Mouse (Mus musculus) monocyte, adult 2 months (primary cell): ENCODE measurements around the gene Pbx3.

ENCODE experiments used
- DNase-seq, 2 experiments: peaks; one replicate each; pipeline ENCODE4 v3.0.0; 2022; ENCODE audit warnings: low spot score in 2 of 2, low read depth in 1 of 2

Gene Pbx3

GRCm38 (mm10) chr2:34372305-34373301 is at the start of gene Pbx3:
Gene Pbx3 (minus strand): TSS chr2:34373142.
- peak; percentile 82 to 93 for DNase-seq

DNA sequence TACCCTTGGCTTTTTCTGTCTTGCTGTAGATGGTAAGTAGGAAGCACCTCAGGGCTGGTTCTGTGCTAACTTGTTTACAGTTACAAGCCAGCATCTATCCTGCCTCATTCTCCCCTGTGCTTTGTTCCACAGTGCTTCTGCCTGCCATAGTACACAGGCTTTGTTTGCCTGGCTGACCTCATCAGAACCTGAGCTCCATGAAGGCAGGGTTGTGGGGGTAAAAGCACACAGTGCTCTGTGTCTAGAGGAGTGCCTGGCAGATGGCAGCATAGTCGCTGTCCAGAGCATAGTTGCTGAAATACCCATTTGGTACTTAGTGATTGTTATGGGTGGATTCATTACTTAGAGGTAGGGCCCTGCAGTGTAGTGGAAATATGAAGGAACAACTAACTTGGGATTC is 47.3 kb upstream of the Pbx3 start:
- DNase-seq: no peak

GRCm38 (mm10) chr2:34409741-34410340 is 36.9 kb upstream of the Pbx3 start:
- no peak for DNase-seq

DNA sequence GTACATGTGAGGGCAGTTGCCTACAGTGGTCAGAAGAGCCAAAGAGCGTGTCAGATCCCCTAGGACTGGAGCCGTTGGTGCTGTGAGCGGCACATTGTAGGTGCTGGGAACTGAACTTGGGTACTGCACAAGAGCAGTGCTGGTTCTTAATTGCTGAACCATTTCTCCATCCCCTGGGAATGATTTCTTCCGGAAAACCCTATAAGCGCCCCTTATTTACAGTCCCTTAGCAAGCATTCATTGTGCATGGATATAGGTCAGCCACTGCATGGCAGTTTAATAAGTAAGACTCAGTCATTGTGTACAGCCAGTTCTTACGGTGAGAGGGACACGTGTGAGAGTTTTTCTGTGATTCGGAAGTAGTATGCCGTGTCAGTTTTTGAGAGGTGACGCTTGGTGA is 35.4 kb upstream of the Pbx3 start:
- no peak for DNase-seq

GRCm38 (mm10) chr2:34407596-34407995 is 34.7 kb upstream of the Pbx3 start:
- no peak for DNase-seq

DNA sequence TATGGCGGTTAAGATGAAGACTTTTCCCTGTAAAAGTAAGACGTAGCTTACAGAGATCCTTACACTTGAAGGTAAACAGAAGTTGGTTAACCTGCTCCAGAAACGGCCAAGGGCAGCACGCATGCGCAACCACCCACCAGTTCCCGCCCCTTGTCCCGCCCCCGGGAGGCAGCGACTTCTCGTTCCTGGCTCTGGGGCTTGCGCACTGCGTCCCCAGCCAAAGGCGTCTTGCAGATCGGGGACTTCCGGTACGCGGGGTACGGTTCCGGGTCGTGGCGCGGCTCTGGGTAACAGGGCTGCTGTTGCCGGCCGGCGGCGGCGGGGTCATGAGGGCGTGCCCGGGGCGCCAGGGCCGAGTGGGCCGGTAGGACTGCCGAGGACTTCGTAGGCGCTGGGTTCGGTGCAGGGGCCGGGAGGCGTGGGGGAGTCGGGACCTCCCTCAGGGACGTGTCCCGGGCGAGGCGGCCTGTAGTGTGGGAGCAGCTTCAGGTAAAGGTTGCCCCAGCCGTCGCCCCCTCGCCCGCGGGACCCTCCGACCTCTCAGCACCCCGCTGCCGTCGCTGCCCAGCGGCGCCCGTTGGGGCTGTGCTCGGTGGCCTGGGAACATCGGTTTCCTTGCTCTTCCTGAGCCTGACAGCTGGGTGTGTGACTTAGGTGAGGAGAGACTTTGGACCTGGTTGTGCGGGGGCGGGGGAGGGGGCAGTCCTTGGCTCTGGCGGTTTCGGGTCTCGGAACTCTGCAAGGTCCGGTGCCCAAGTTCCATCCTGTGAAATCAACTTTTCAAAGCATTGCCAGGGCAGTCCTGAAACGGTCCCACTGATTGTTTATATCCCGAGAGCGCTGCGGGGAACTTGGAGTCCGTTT is 33.9 kb upstream of the Pbx3 start, which contains the start of gene Mapkap1:
Gene Mapkap1 (plus strand): TSS at position 171 of the 864 bp plus-strand sequence.
- DNase-seq: peak; percentile 94 to 95

- DNase-seq: no peak
Observed at GRCm38 (mm10) chr2:34399535-34399934, 26.6 kb upstream of the Pbx3 start.

DNA sequence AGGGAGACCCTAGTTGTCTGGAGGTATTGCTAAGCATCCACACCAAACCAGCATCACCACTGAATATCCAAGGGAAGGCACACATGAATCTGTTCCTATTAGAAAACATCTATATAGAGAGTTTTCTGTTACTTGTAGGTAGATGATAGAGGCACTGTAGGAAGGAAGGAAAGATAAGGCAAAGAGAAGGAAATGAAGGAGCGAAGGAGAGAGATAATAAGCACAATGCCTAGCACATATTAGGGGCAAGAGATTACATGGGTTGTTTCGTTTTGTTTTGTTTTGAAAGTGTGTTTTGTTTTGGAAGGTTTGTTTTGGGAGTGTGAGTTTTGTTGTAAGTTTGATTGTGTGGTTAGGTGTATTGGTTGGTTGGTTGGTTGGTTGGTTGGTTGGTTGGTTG is 6.0 kb upstream of the Pbx3 start:
- DNase-seq: no peak

DNA sequence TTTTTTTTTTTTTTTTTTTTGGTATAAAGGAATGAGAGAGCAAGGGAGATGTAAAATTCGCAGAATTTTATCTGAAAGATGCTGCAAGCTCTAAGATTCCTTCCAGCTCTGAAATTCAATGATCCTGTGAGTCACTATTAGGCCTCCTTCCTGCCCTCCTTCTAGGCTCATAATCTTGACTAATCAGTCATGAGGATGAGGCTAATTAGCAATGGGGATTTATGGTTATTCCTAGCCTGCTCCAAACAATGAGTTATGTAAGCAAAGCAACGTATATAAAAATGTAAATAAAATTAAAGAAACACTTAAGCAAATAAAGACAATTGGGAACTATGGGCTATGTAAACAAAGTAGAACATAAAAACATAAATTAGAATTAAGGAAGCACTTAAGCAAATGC is 1.4 kb upstream of the Pbx3 start:
- no peak for DNase-seq

- DNase-seq: no peak
Observed at GRCm38 (mm10) chr2:34373886-34374285, 944 bp upstream of the Pbx3 start.

- peak in 1 of 2 experiments; percentile 5 for DNase-seq
Observed at GRCm38 (mm10) chr2:34371441-34372304, 1.3 kb downstream of the Pbx3 start.

GRCm38 (mm10) chr2:34370725-34371440 is 2.1 kb downstream of the Pbx3 start:
- DNase-seq: peak in 1 of 2 experiments; percentile 10

- no peak for DNase-seq
Observed at GRCm38 (mm10) chr2:34370349-34370724, 2.6 kb downstream of the Pbx3 start.

GRCm38 (mm10) chr2:34368396-34368795 is 4.5 kb downstream of the Pbx3 start:
- DNase-seq: no peak

- DNase-seq: no peak
Observed at GRCm38 (mm10) chr2:34367024-34367423, 5.9 kb downstream of the Pbx3 start.

- DNase-seq: no peak
Observed at GRCm38 (mm10) chr2:34363678-34364077, 9.3 kb downstream of the Pbx3 start.

DNA sequence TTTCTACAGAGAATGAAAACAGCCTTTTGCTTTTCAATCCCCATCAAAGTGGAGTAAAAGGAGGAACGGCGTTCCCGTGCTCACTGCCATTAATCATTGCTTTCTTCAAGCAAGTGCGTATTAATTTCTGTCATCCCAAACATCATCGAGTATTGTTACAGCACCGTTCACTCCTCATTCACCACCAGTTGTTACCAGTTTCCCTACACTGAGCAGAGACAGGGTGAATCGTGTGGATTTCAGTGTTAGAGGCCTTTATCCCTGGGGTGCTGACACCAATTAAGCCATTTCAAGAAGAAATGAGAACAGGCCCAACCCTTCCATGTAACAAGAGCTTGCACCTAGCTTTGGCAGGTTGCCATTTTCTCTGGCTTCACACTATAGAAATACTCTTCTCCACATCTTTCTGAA is 17.1 kb downstream of the Pbx3 start:
- DNase-seq: no peak

DNA sequence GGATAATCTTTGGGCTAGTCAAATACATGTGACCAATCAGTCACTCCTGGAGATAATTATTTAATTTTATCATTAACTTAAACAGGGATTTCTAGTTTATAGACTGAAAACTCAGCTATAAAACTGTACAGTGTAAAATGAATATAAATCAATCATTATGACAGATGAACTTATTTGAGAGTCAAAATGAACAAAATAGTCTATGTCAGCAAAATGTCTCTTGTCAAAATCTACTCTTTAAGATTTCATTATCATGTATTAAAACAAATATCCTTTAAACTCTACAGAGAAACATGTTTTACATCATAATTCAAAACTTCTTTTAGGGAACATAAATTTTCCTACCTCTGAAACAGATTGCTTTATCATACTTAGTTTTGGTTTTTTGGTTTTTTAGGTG is 20.9 kb downstream of the Pbx3 start:
- no peak for DNase-seq

DNA sequence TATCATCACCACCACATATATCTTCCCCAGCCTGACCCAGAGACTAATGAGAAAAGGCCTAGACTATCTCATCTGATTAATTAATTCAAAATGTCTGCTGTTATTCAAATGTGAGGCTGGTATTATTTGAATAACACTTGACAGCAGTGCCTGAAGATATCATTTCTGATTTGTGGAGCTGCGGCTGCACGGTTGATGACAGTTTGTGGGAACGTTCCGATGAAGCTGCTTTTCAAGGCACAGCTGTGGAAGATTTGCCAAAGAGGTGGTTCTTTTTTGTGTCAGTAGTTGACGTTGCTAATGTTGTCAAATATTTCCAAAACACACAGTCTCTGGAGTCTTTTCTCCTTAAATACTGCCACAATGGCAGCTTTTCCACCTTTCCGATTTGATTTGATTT is 25.8 kb downstream of the Pbx3 start:
- no peak for DNase-seq

DNA sequence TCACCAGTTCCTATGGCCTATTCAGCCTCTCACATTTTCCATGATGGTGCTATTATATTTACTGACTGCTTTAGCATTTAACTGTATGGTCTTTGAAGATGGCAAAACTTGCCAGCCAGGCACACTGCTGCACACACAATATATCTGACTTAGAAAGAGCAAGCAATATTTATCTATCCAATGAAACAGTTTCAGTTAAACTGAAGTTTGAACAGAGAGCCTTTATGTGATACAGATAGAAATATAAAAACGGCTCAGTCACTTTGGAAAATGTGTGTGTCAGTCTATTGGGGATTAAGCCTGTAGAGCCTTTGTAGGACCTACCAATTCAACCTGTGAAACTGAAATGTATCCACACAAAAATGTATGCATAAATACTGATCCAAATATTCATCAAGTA is 74.3 kb downstream of the Pbx3 start:
- no peak for DNase-seq
